Mouse (Mus musculus) heart, postnatal 0 days (tissue): ENCODE measurements at regions not wholly inside any gene's neighbourhood (a gene's known extent, or its start where the extent isn't known, plus 50 kb on each side); places are given as distances from the start of the nearest gene placed in this dataset.

ENCODE experiments used
- CTCF ChIP-seq: IDR thresholded peaks from 2 replicates; pipeline ENCODE4 v1.5.1; 2016; ENCODE audit warnings: antibody characterized with exemption, control low read depth, low read depth
- EP300 ChIP-seq: IDR thresholded peaks from 2 replicates; pipeline ENCODE4 v1.6.1; 2016; ENCODE audit warnings: antibody characterized with exemption, low read depth

- TF ChIP-seq CTCF, result peak; percentile 63
- no peak for TF ChIP-seq EP300
Measured at GRCm38 (mm10) chr8:117898015-117898414, 96.3 kb upstream of the Mphosph6 start.
